Mouse (Mus musculus) bone marrow macrophage, adult 2 months (primary cell): ENCODE results near the gene Mc3r.

ENCODE experiments used
- CTCF ChIP-seq: IDR thresholded peaks from 2 replicates; pipeline ENCODE4 v1.5.1; 2012; ENCODE audit warnings: low read depth, mild to moderate bottlenecking, low read length, moderate library complexity
- POLR2A ChIP-seq: IDR thresholded peaks from 2 replicates; pipeline ENCODE4 v1.6.1; 2012; ENCODE audit warnings: mild to moderate bottlenecking, low read depth, low read length, borderline replicate concordance

DNA sequence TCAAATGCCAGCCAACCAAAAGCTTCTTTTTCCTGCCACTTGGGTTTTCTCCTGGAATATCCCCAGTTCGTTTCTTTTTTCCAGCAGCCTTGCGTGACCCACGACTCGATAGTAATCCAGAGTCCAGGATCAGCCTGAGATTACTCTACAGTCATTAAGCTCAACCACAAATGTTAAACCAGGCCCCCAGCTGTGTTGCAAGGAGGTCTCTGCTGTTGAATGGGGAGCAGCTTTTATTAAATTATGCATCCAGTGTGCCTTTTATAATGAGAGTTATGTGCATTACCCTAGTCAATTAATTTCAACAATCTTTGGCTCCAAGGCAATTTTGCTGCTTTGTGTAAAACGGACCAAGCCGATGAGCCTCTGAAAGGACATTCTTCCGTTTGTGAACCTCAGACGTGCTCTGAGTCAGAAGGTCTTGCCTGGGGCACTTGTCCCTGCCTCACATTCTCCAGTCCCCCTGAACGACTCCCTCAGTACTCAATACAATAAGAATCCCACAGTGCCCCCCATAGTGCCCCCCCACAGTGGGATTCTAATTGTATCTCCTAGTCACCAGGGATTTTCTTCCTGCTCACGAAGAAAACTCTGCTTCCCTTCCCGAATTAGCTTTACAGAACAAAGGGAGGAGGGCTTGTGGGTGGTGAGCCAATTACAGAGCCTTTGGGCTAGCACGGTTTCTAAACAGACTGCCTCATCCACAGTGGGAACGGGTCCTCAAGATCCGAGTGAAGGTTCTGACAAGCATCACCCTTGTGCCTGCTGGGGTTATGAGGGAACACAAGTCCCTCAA lies 51.0 kb downstream of the Mc3r start:
- TF ChIP-seq CTCF (no peak), POLR2A (no peak)
